Mouse (Mus musculus): ENCODE measurements at regions not wholly inside any gene's neighbourhood (a gene's known extent, or its start where the extent isn't known, plus 50 kb on each side); places are given as distances from the start of the nearest gene placed in this dataset.

GRCm38 (mm10) chr12:110112051-110112722 is 166.7 kb upstream of the Dio3 start:
- TF ChIP-seq CTCF (IDR thresholded peaks at IDR 0.05; ENCODE audit: low read depth) (no peak), EP300 (IDR thresholded peaks at IDR 0.05; ENCODE audit: low read depth) (no peak)

All from liver, postnatal 0 days (tissue).